Mouse (Mus musculus) ovary, postnatal 10 days (tissue): Measurements from ENCODE around the gene Tpst2.
"Not testable (repeated sequence)": the region's sequence is repeated elsewhere in the genome, so short reads cannot be mapped to it uniquely, and the experiment has no call there.

Experiments
- DNase-seq: peaks from one replicate; pipeline ENCODE4 v3.0.0; 2022; ENCODE audit warnings: low spot score

Tpst2 gene

DNA sequence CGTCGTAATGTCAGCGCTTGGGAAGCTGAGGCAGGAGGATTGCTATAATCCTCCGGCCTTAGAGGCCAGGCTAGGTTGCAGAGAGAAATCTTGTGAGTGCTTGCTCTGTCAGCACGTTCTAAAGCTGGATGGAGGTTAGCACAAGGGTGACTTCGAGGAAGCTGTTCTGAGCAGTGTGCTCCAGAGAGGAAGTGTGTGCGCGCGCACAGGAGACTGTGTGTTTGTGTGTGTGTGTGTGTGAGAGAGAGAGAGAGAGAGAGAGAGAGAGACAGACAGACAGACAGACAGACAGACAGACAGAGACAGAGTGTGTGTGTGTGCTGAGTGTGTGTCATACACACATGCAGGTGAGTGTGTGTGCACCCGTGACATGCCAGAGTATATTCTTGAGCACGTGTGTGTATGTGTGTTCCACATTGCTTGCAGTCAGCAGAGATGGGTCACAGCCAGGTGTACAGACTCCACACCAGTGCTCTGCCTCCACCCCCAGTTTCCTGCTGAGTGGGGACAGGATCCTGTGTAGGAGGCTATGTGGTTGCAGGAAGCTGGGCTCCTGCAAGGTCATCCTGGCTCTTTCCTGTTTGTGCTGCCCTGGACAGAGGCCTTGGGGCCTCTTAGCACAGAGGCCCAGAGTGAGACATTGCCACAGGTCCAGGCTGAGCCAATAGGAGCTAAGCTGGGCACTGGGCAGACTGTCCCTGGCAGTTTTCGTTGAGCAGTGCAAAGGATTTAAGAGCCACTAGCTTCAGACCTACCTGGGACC is 21.9 kb downstream of the Tpst2 start:
- no peak for DNase-seq

GRCm38 (mm10) chr5:112299399-112299798 is 22.9 kb downstream of the Tpst2 start:
- DNase-seq = no peak

DNA sequence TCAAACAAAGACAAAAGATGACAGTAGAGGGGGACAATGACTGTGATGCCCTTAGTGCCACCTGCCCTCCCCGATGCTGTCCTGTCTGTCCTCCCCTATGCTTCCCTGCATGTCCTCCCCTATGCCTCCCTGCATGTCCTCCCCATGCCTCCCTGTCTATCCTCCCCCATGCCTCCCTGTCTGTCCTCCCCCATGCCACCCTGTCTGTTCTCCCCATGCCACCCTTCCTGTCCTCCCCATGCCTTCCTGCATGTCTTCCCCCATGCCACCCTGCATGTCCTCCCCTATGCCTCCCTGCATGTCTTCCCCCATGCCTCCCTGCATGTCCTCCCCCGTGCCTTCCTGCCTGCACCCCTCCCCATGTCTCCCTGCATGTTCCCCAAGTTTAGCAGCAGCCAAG is 23.6 kb downstream of the Tpst2 start:
- DNase-seq = no peak

DNA sequence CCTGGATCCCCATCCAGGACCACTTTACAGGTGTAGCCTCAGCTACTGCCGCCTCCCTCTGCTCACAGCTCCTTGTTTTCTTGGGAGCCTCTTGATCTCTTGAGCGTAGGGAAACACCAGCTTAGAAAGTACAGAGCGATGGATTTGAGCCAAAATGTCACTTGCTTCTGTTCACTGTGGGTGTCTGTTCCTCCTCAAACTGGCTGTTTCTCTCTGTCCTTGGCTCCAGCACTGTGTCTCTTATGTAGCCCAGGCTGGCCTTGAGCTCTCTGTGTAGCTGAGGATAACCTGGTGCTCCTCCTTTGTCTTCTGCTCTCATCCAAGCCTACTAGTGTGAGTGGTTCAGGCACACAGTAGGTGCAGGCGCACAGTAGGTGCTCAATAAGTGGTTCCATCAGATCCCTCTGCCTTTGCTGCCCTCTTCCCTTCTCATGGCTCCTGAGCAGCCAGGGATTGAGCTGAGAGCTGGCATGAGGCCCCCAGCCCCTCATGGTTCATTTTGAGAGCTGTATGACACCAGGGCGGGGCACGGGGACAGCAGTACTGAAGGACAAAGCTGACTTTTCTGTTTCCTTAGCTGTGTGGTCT is 24.3 kb downstream of the Tpst2 start:
- DNase-seq = no peak

DNA sequence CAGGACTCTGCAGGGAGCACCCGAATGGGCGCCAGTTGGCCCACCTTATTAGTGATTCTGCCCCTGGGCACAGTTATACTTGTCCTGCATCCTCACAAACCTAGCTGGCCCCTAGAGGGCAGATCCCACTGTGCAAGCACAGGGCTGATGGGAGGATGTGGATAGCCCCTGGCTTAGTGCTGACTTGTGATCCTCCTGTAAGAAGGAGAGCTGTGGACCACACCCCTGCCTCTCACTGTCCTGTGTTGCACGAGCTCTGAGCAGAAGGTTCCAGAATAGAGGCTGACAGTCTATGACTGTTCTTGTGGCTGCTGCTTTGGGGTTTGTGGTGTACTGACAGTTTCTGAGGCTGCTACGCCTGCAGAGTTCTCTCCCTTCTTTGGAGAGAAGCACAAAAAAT is 25.2 kb downstream of the Tpst2 start:
- no peak for DNase-seq

DNA sequence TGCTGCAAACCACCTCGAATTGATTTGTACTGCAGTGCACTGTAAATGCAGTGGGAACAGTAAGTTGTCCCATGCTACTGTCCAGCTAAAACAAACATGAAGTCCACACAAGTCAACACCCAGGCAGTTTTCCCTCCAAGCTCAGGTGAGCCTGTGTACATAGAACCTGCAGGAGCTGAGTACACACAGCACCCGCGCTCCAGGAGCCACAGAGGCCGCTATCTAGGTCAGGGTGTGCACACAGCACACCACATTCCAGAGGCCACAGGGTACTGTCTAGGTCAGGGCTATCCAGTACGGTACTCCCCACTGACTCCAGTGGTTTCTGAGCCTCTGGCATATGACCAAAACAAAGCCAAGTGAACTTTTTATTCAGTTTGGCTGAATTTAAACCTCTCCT is 25.8 kb downstream of the Tpst2 start:
- DNase-seq = no peak

DNA sequence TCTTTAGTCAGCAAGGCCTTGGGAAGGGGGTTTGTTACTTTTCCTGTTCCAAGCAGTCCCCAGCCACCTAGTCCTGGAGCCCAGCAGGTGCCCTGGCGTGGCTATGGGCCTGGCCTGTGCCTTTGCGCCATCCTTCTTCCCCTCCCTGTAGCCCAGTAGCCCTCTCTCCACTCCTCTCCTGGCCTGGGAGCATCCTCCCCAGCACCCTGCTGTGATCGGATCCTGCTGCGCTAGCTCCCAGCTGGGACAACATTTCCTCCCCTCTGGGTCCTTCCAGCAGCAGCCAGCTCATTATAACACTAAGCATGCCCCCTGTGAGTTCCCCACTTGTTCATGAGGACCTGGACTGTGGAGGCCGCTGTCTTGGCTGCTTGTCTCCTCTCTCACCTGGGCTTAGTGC is 29.4 kb downstream of the Tpst2 start:
- no peak for DNase-seq

DNA sequence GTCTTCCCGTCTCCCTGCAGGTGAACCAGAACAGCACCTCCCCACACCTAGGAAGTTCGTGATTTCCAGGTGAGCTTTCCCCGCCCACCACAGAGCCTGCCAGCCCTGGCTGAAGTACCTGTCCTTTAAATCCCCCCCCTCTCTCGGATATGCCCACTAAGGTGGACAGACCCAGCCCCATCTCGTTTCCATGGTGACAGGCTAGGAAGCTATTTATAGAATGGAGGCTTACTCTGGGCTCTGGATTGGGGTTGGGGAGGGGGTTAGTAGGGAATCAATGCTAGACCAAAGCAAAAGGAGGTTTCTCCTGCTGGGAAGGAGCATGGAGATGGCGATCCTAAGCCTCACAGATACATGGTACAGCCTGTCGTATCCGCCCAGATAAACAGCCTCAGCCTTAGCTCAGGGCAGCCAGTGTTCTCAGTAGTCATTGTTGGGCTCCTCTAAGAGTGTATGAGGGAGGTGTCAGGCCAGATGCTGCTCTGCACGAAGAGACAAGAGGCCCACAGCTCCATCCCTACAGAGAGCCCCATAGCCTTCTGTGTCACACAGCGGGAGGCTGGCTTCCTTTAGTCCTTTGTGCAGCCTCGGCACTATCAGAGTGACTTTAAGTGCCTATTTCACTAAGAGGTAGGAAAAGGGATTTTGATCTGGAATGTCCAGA is 36.9 kb downstream of the Tpst2 start:
- DNase-seq = no peak

- DNase-seq = no peak
Measured at GRCm38 (mm10) chr5:112316468-112316867, 40.0 kb downstream of the Tpst2 start.

- DNase-seq = no peak
Measured at GRCm38 (mm10) chr5:112317328-112317727, 40.8 kb downstream of the Tpst2 start.

DNA sequence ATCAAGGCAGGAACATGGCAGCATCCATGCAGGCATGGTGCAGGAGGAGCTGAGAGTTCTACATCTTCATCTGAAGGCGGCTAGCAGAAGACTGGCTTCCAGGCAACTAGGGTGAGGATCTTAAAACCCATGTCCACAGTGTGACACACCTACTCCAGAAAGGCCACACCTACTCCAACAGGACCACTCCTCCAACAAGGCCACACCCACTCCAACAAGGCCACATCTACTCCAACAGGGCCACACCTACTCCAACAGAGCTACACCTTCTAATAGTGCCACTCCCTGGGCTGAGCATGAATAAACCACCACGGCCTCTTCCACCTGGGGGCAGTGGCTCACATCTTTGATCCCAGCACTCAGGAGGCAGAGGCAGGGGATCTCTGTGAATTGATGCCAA is 42.9 kb downstream of the Tpst2 start:
- not testable (repeated sequence) for DNase-seq

DNA sequence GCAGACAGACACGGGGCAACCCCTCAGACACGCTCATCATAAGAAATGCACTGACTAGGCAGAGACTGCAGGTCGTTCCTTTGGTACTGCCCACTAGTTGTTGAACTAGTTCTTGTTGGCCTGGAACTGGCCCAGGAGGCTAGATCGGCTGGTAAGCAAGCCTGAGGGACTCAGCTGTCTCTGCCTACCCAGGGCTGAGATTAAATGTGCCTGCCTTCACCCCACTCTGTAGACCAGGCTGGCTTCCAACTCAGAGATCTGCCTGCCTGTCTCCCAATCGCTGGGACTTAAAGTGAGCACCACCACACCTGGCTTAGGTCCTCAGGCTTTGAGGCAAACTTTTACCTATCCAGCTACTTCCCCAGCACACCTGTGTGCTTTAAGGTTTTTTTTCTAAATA is 43.9 kb downstream of the Tpst2 start:
- no peak for DNase-seq

- no peak for DNase-seq
Measured at GRCm38 (mm10) chr5:112320936-112321335, 44.4 kb downstream of the Tpst2 start.

DNA sequence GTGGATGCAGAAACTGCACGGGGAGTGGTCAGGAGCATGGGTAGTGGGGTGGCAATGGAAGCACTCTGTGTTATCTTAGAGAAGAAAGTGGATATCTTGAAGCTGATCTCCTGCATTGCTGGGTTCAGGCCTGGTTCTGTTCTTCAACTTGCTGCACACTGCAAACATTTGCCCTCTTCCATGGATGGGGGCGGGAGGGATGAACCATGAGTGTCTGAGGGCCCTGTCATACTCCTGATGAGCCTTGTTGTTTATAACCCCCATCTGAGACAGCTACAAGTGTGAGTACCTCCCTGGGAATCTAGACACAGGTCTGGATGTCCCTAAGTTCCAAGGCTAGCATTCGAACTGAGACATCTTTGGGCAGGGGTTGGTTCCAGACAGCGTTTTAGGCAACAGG is 44.9 kb downstream of the Tpst2 start:
- no peak for DNase-seq

GRCm38 (mm10) chr5:112323246-112323645 is 46.8 kb downstream of the Tpst2 start:
- DNase-seq = no peak

DNA sequence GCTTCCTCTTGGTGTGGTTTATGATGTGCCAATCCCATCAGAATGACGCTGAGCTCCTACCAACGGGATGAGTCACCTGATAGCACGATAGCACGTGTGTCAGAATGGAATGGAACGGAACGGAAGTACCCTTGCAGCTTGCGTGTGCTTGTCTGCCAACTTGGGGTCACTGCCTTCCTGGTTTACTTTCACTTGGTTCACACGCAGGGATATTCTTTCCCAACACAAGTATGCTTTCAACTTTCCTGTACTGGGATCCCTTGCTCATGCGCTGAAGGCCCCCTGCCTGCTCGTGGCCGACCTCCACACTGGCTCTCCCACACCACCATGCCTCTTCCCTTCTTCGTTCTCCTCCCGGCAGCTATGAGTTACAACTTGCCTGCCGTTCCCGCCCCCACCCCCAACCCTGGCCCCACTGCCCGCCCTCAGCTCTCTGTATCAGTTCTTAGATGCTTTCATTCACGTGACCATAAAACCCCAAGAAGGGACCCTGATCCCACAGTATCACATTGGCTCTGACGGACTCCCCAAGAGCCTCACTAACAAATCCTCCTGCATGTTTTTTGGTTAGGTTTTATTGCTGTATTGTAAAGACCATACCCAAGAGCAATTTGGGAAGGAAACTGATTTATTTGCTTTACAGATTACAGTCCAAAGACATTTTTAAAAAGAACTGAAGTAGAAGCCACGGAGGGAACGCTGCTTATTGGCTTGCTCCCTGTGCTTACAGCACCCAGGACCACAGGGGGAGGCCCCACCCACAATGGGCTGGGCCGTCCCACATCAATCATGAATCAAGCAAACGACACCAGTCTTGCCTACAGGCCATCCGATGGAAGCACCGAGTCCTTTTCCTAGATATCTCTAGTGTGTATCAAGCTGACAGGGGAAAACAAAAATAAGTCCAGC is 48.4 kb downstream of the Tpst2 start:
- no peak for DNase-seq

GRCm38 (mm10) chr5:112325546-112326445 is 49.3 kb downstream of the Tpst2 start, which contains the start of gene Tfip11:
Gene Tfip11, plus strand, starts transcription at chr5:112326358.
- DNase-seq = peak; percentile 94

GRCm38 (mm10) chr5:112326446-112327009 is 50.0 kb downstream of the Tpst2 start:
- DNase-seq = no peak

- no peak for DNase-seq
Measured at GRCm38 (mm10) chr5:112327854-112328253, 51.4 kb downstream of the Tpst2 start.

DNA sequence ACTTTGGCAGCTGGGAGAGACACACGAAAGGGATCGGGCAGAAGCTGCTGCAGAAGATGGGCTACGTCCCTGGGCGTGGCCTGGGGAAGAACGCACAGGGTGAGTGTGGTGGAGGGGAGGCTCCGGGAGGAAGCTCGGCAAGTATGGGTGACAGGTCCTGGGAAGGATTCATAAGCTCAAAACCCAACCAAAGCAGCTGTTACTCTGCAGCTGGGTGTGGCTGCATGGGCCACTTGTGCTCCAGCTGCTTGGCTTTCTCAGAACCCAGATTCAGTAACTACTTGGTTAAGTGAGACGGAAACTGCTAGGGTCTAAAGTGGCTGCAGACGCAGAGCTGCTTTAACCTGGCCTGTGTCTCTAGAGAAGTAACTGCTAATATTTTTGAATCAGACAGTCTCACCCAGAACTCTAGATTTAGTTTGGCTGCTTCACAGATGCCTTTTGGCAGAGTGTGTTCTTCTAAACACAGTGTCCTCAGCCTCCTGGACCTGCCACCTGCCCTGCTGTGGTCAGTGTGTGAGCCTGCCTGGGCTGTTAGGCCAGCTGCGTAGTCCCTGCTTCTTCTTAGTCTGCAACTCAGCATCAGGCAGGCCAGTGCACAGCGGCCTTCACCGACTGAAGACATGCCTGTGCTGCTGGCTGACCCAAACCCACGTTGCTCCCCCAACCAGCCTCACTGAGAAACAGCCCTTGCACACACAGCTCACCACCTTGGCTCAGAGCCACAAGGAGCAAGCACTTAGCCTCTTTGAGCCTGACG is 53.5 kb downstream of the Tpst2 start:
- DNase-seq = no peak
